Mouse (Mus musculus) kidney, embryonic 14.5 days (tissue): ENCODE results near the gene Tmem240. TPM values are rescaled to one million over a fixed set of nuclear protein-coding genes. Genes with fewer than 3 reads are reported as not detected.

Source experiments
- ATAC-seq: fragments of 200-750 bp; cut with Nextera tagmentation; 2 replicates; pipeline ENCODE4 v1.8.0; 2017; ENCODE audit warnings: moderate number of reproducible peaks, mild to moderate bottlenecking, moderate TSS enrichment, moderate library complexity; ENCODE audit not compliant: low FRiP score, low TSS enrichment
- H3K27ac ChIP-seq: fragments of 300-500 bp; sonication (generic); 2 replicates; pipeline ENCODE4 v1.5.1; 2014; ENCODE audit warnings: low read depth, mild to moderate bottlenecking, low read length, moderate library complexity, mixed read lengths
- H3K27me3 ChIP-seq: fragments of 300-500 bp; sonication (generic); 2 replicates; pipeline ENCODE4 v1.6.1; 2014; ENCODE audit warnings: mild to moderate bottlenecking, low read length; ENCODE audit not compliant: control insufficient read depth, insufficient read depth
- H3K36me3 ChIP-seq: fragments of 300-500 bp; sonication (generic); 2 replicates; pipeline ENCODE4 v1.6.1; 2014; ENCODE audit warnings: low read length, mixed read lengths; ENCODE audit not compliant: control insufficient read depth, insufficient read depth
- H3K4me1 ChIP-seq: fragments of 300-500 bp; sonication (generic); 2 replicates; pipeline ENCODE4 v1.6.1; 2014; ENCODE audit warnings: low read length, mixed read lengths; ENCODE audit not compliant: control insufficient read depth, insufficient read depth
- H3K4me2 ChIP-seq: fragments of 300-500 bp; sonication (generic); replicated peaks from 2 replicates; pipeline ENCODE4 v1.6.1; 2014; ENCODE audit warnings: low read depth, mild to moderate bottlenecking, low read length
- H3K4me3 ChIP-seq: fragments of 300-500 bp; sonication (generic); 2 replicates; pipeline ENCODE4 v1.5.1; 2014; ENCODE audit warnings: mild to moderate bottlenecking, low read length
- H3K9ac ChIP-seq: fragments of 300-500 bp; sonication (generic); 2 replicates; pipeline ENCODE4 v1.6.1; 2014; ENCODE audit warnings: low read depth, mild to moderate bottlenecking, low read length, moderate library complexity
- H3K9me3 ChIP-seq: fragments of 300-500 bp; sonication (generic); 2 replicates; pipeline ENCODE4 v1.6.1; 2016; ENCODE audit warnings: low read length; ENCODE audit not compliant: control insufficient read depth
- WGBS: fragments of 180-500 bp; shearing (Covaris S2); extraction: QIAGEN DNeasy Blood & Tissue Kit; methylation state at CpG from one replicate; pipeline ENCODE4 v1.1.7; 2014; 5-methylcytosine and 5-hydroxymethylcytosine counted together
- polyA plus RNA-seq: library from polyadenylated mRNA; unstranded; fragments of >200 nt; fragmentation: Nextera tagmentation; extraction: Ambion mirVana; gene quantifications from 2 replicates; pipeline ENCODE4 v1.2.1, GENCODE M21; 2014

Gene Tmem240
- polyA plus RNA-seq, 1 experiment from 2014 or later, result 0.88 TPM

- Histone ChIP-seq H3K4me3 (peak overlapping the region; percentile 91), H3K4me2 (peak overlapping the region; percentile 95), H3K27me3 (no peaks in the 10 kb centered on the region), H3K27ac (no peak overlapping the region), H3K4me1 (peaks cover 8% of the 10 kb centered on the region), H3K9me3 (no peaks in the 10 kb centered on the region), H3K9ac (peak overlapping the region; percentile 76), H3K36me3 (peaks cover 22% of the 10 kb centered on the region)
- 3% methylated on average over 10 of the region's 10 CpGs for WGBS
- ATAC-seq, result peak; percentile 20; the same call in 1 of the 2 replicates
Measured at GRCm38 (mm10) chr4:155759862-155760612, 25.4 kb downstream of the Tmem240 start.

- no peaks in the 10 kb centered on the region for H3K9me3 ChIP-seq
- H3K27ac ChIP-seq, result peak within 1 kb of the TSS; percentile 27; the same call in 1 of the 2 replicates
- H3K9ac ChIP-seq, result peak within 1 kb of the TSS; percentile 76
- under 1% methylated on average over 68 of the region's 68 CpGs for WGBS
- peak within 1 kb of the TSS; percentile 95 for H3K4me2 ChIP-seq
- peaks cover 14% of the 10 kb centered on the region for H3K36me3 ChIP-seq
- peaks cover 8% of the 10 kb centered on the region for H3K4me1 ChIP-seq
- H3K4me3 ChIP-seq, result peak within 1 kb of the TSS; percentile 91
- peak; percentile 98 for ATAC-seq
- no peaks in the 10 kb centered on the region for H3K27me3 ChIP-seq
Measured at GRCm38 (mm10) chr4:155760613-155761355, 26.2 kb downstream of the Tmem240 start, which contains the start of gene Atad3a. Gene Atad3a (minus strand): TSS chr4:155761093.

DNA sequence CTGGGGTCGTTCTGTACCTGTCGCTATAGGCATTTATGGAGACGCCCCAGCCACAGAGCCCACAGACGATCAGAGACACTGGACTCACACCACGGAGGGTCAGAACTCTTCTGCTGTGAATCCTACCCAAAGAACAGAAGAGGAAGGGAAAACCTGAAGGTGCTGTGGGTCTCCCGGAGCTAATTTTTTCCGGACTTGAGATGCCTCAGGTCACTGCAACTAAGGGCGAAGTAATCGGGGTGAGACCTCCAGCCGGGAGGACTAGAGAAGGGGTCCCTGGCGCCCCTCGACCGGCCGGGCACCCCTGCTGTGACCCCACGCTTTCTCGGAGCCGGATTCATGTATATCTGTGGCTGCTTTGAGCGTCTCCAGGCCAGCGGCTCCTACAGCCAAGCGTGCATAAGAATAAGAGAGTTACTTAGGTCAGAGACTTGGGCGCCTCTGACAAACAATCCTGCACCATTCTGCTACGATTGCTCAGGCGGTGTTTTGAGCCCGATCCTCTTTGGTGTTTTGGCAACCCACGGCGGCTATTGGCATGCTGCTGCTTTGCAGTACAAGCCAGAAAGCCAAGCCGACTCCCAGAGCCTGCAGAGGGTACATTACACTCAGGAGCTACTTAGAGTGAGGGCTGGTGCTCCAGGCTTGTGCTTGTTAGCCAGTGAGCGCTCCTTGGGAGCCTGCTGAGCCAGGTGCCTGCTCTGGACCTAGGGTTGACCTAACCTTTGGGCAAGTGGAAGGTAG lies 26.9 kb downstream of the Tmem240 start:
- H3K4me3 ChIP-seq, result peak overlapping the region; percentile 91
- H3K27me3 ChIP-seq, result no peaks in the 10 kb centered on the region
- H3K9ac ChIP-seq, result peak overlapping the region; percentile 71
- 3% methylated on average over 28 of the region's 28 CpGs for WGBS
- no peak; the same call in 1 of the 2 replicates for ATAC-seq
- H3K4me1 ChIP-seq, result peaks cover 8% of the 10 kb centered on the region
- peak overlapping the region; percentile 27; the same call in 1 of the 2 replicates for H3K27ac ChIP-seq
- H3K36me3 ChIP-seq, result peaks cover 8% of the 10 kb centered on the region
- no peaks in the 10 kb centered on the region for H3K9me3 ChIP-seq
- H3K4me2 ChIP-seq, result peak overlapping the region; percentile 95

DNA sequence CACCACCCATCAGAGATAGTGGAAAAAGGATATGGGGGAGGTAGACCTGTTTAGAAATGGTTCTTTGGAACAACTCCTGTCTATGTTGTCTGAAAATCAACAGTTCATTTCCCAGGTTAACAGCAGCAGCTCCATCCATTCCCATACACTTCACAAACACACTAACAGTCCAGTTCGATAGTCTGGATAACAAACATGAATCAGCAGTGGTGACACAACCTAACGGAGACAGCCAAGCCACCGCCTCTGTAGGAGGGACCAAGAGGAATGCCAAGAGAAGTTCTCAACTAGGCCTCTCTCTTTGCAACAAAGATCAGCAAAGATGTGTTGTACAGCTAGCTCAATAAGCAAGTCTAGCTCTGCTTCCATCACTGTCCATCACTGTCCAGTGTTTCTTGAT lies 27.8 kb downstream of the Tmem240 start:
- Histone ChIP-seq H3K4me1 (peaks cover 8% of the 10 kb centered on the region), H3K4me2 (no peak overlapping the region), H3K4me3 (no peak overlapping the region), H3K36me3 (no peaks in the 10 kb centered on the region), H3K27me3 (no peaks in the 10 kb centered on the region), H3K9ac (no peak overlapping the region), H3K9me3 (no peaks in the 10 kb centered on the region), H3K27ac (no peak overlapping the region)
- no peak for ATAC-seq
- 90% methylated on average over 3 of the region's 3 CpGs for WGBS

- H3K27ac ChIP-seq, result 0 out of 2 replicates have a peak overlapping the region, but pooled peaks have one; percentile 20
- H3K4me2 ChIP-seq, result peak overlapping the region; percentile 65
- peak overlapping the region; percentile 48 for H3K4me3 ChIP-seq
- no peaks in the 10 kb centered on the region for H3K36me3 ChIP-seq
- H3K27me3 ChIP-seq, result peaks cover 8% of the 10 kb centered on the region; the same call in 1 of the 2 replicates
- H3K4me1 ChIP-seq, result peaks cover 12% of the 10 kb centered on the region; the same call in 1 of the 2 replicates
- H3K9me3 ChIP-seq, result no peaks in the 10 kb centered on the region
- 57% methylated on average over 5 of the region's 5 CpGs for WGBS
- ATAC-seq, result no peak
- H3K9ac ChIP-seq, result peak overlapping the region; percentile 80
Measured at GRCm38 (mm10) chr4:155769496-155769879, 34.9 kb downstream of the Tmem240 start.

DNA sequence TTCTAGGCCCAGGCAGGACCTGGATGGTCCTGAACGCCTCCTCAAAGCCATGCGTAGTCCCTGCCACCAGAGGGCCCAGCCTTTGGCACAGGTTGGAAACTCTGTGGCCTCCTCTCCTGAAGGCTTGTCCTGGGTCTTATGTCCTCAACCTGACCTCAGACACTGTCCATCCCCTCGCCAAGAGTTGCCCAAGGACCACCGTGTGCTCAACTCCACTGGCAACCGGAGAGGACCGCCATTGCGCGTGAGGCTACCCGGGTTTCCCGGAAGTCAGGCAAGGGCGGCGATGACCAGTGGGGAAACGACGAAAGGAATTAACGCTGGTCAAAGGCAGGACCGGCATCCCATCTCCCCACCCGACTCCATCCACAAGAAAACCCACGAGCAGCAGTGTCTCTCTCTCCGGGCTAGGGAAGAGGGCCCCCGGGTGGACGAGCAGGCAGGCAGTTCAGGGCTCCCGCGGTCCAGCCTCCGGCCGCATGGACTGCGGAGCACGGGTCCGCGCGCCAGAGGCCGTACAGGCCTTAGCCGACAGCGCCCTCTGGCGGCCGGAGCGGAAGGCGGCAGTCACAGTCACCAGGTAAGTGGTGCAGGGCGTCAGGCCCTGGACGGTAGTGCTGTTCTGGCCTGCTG lies 35.4 kb downstream of the Tmem240 start:
- under 1% methylated on average over 39 of the region's 39 CpGs for WGBS
- peaks cover 12% of the 10 kb centered on the region; the same call in 1 of the 2 replicates for H3K4me1 ChIP-seq
- peak; percentile 90 for ATAC-seq

DNA sequence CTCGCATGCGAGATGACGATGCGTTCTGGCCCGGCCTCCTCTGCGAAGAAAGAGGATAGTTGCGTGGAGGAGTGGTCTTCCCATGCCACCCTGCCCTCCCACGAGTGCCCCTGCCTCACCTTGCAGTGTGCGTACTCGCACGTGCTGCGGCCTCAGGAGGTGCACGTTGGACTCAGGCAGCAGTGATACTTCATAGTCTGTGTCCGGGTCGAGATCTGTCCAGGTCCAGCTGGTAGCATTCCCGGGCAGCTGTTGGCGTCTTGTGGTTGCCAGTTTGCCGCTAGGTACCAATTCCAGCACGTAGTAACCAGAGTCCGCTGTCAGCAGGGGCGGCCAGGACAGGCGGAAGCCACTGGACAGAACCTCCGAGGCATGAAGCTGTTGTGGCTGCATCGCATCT lies 36.0 kb downstream of the Tmem240 start:
- Histone ChIP-seq H3K27ac (no peak overlapping the region), H3K36me3 (no peaks in the 10 kb centered on the region), H3K27me3 (peaks cover 8% of the 10 kb centered on the region; the same call in 1 of the 2 replicates), H3K4me2 (peak overlapping the region; percentile 65), H3K4me3 (peak overlapping the region; percentile 48), H3K9me3 (no peaks in the 10 kb centered on the region), H3K9ac (peak overlapping the region; percentile 80; the same call in 1 of the 2 replicates), H3K4me1 (peaks cover 12% of the 10 kb centered on the region; the same call in 1 of the 2 replicates)
- 45% methylated on average over 24 of the region's 24 CpGs for WGBS
- no peak; the same call in 1 of the 2 replicates for ATAC-seq

More for the DNA sequence above, 35.4 kb downstream of the Tmem240 start:
- Histone ChIP-seq H3K4me2 (peak overlapping the region; percentile 65), H3K9me3 (no peaks in the 10 kb centered on the region), H3K4me3 (peak overlapping the region; percentile 48), H3K27ac (peak overlapping the region; percentile 20; the same call in 1 of the 2 replicates), H3K27me3 (peaks cover 8% of the 10 kb centered on the region; the same call in 1 of the 2 replicates), H3K9ac (peak overlapping the region; percentile 80), H3K36me3 (no peaks in the 10 kb centered on the region)

- WGBS, result 76% methylated on average over 2 of the region's 2 CpGs
- Histone ChIP-seq H3K4me3 (no peak overlapping the region), H3K9me3 (no peaks in the 10 kb centered on the region), H3K4me2 (no peak overlapping the region), H3K36me3 (no peaks in the 10 kb centered on the region), H3K27ac (no peak overlapping the region), H3K9ac (no peak overlapping the region), H3K27me3 (peaks cover 8% of the 10 kb centered on the region; the same call in 1 of the 2 replicates), H3K4me1 (peaks cover 13% of the 10 kb centered on the region; the same call in 1 of the 2 replicates)
- ATAC-seq, result no peak
Measured at GRCm38 (mm10) chr4:155771706-155772105, 37.1 kb downstream of the Tmem240 start.
